Mouse (Mus musculus) ES-Bruce4 (cell line): ENCODE results near the gene Fam24a. TPM values are rescaled to one million over a fixed set of nuclear protein-coding genes. Genes with fewer than 3 reads are reported as not detected.

Source experiments
- H3K27ac ChIP-seq: 2 replicates; pipeline ENCODE4 v1.5.1; 2012; ENCODE audit warnings: low read length, inconsistent platforms; ENCODE audit not compliant: insufficient read depth
- H3K27me3 ChIP-seq: 2 replicates; pipeline ENCODE4 v1.6.1; 2012; ENCODE audit warnings: mild to moderate bottlenecking, low read length, inconsistent platforms; ENCODE audit not compliant: control insufficient read depth, poor library complexity, insufficient read depth, severe bottlenecking
- H3K36me3 ChIP-seq: 2 replicates; pipeline ENCODE4 v1.6.1; 2012; ENCODE audit warnings: inconsistent platforms, mild to moderate bottlenecking, low read length, moderate library complexity; ENCODE audit not compliant: control insufficient read depth, poor library complexity, insufficient read depth, severe bottlenecking
- H3K4me1 ChIP-seq: one replicate; pipeline ENCODE4 v1.8.1; 2011; ENCODE audit warnings: low read length; ENCODE audit not compliant: control insufficient read depth, insufficient read depth
- H3K4me3 ChIP-seq: 2 replicates; pipeline ENCODE4 v1.5.1; 2011; ENCODE audit warnings: low read depth, mild to moderate bottlenecking, low read length
- H3K9ac ChIP-seq: 2 replicates; pipeline ENCODE4 v1.6.1; 2012; ENCODE audit warnings: low read depth, mild to moderate bottlenecking, inconsistent platforms; ENCODE audit not compliant: poor library complexity, severe bottlenecking
- H3K9me3 ChIP-seq: replicated peaks from 2 replicates; pipeline ENCODE4 v1.6.1; 2012; ENCODE audit warnings: mild to moderate bottlenecking, low read length, inconsistent platforms; ENCODE audit not compliant: control insufficient read depth, poor library complexity, insufficient read depth, severe bottlenecking
- CTCF ChIP-seq: IDR thresholded peaks from one replicate; pipeline ENCODE4 v1.8.1; 2011; ENCODE audit warnings: low read depth, low read length
- EP300 ChIP-seq: IDR thresholded peaks from 2 replicates; pipeline ENCODE4 v1.6.1; 2011; ENCODE audit warnings: low read depth, low read length; ENCODE audit not compliant: insufficient read depth
- POLR2A ChIP-seq: IDR thresholded peaks from one replicate; pipeline ENCODE4 v1.8.1; 2011; ENCODE audit warnings: low read length; ENCODE audit not compliant: insufficient read depth
- polyA plus RNA-seq: library from polyadenylated mRNA; stranded (reverse); fragments of >200 nt; gene quantifications from 2 replicates; pipeline ENCODE4 v1.2.4, GENCODE M21; 2011; ENCODE audit warnings: low read depth; ENCODE audit not compliant: missing spikeins, insufficient read depth, insufficient read length

Gene Fam24a
- not detected in 2 replicates for polyA plus RNA-seq

DNA sequence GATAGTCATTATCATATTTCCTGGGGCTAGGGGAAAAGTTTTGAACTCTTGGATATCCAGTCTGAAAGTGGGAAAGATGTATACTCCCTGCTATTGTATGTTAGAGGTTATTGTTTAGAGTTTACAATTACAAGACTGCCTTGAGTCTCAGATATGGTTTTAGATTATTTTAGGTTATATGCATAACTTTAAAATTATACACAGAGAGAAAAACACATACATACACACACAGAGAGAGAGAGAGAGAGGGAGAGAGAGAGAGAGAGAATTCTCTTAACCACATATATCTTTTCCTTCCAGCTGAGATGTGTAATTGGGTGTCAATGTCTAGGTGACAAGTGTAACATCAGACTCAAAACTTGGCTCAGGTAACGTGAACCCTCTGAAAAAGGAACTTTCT lies at the start of gene Fam24a:
TSS of gene Fam24a (plus strand) at position 301 of the 400 bp plus-strand sequence.
- no peak within 1 kb of the TSS for H3K9ac ChIP-seq
- H3K27me3 ChIP-seq: no peaks in the 10 kb centered on the region
- TF ChIP-seq EP300 (no peak), CTCF (no peak), POLR2A (no peak)
- H3K36me3 ChIP-seq: no peaks in the 10 kb centered on the region
- H3K9me3 ChIP-seq: no peaks in the 10 kb centered on the region
- H3K4me3 ChIP-seq: no peak within 1 kb of the TSS
- no peak within 1 kb of the TSS for H3K27ac ChIP-seq
- no peaks in the 10 kb centered on the region for H3K4me1 ChIP-seq

- Histone ChIP-seq H3K36me3 (no peaks in the 10 kb centered on the region), H3K4me1 (no peaks in the 10 kb centered on the region), H3K9me3 (no peaks in the 10 kb centered on the region), H3K9ac (no peak overlapping the region), H3K27me3 (no peaks in the 10 kb centered on the region), H3K4me3 (no peak overlapping the region), H3K27ac (no peak overlapping the region)
- TF ChIP-seq CTCF (no peak), POLR2A (no peak), EP300 (no peak)
Measured at GRCm38 (mm10) chr7:131297151-131297550, 36.5 kb upstream of the Fam24a start.

GRCm38 (mm10) chr7:131303340-131303739 lies 30.3 kb upstream of the Fam24a start:
- Histone ChIP-seq H3K9me3 (no peaks in the 10 kb centered on the region), H3K27ac (no peak overlapping the region), H3K4me1 (no peaks in the 10 kb centered on the region), H3K4me3 (no peak overlapping the region), H3K27me3 (no peaks in the 10 kb centered on the region), H3K36me3 (no peaks in the 10 kb centered on the region), H3K9ac (no peak overlapping the region)
- TF ChIP-seq CTCF (no peak), EP300 (no peak), POLR2A (no peak)

GRCm38 (mm10) chr7:131306733-131307132 lies 26.9 kb upstream of the Fam24a start:
- Histone ChIP-seq H3K27ac (no peak overlapping the region), H3K4me1 (no peaks in the 10 kb centered on the region)

GRCm38 (mm10) chr7:131314493-131314892 lies 19.2 kb upstream of the Fam24a start:
- Histone ChIP-seq H3K36me3 (no peaks in the 10 kb centered on the region), H3K9me3 (no peaks in the 10 kb centered on the region), H3K27me3 (no peaks in the 10 kb centered on the region), H3K9ac (no peak overlapping the region), H3K4me3 (no peak overlapping the region), H3K4me1 (no peaks in the 10 kb centered on the region), H3K27ac (no peak overlapping the region)
- TF ChIP-seq CTCF: no peak

More at GRCm38 (mm10) chr7:131306733-131307132, 26.9 kb upstream of the Fam24a start:
- Histone ChIP-seq H3K27me3 (no peaks in the 10 kb centered on the region), H3K9ac (no peak overlapping the region), H3K9me3 (no peaks in the 10 kb centered on the region), H3K36me3 (no peaks in the 10 kb centered on the region), H3K4me3 (no peak overlapping the region)
- TF ChIP-seq POLR2A (no peak), CTCF (no peak)

DNA sequence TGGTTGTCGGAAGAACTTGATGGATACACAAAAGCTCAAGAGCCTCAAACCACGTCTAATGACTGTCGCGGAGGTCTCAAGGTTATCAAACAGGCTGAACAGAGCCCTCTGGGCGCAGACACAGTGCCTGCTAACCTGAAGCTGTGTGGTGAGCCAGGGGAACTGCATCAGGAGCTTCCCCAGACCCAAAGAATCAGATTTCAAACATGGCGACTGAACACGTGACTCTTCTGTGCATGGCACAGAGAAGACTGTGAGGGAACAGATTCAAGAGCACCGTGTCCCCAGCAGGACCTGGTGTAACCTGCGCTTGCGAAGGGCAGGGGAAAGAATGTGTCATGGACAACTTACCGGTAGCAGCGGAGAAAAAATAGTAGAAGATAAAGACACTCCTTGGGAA lies 16.1 kb upstream of the Fam24a start:
- H3K36me3 ChIP-seq: no peaks in the 10 kb centered on the region
- no peak overlapping the region for H3K27ac ChIP-seq
- no peaks in the 10 kb centered on the region for H3K9me3 ChIP-seq
- no peaks in the 10 kb centered on the region for H3K4me1 ChIP-seq
- no peaks in the 10 kb centered on the region for H3K27me3 ChIP-seq
- no peak overlapping the region for H3K4me3 ChIP-seq
- H3K9ac ChIP-seq: no peak overlapping the region
- TF ChIP-seq POLR2A (no peak), CTCF (no peak), EP300 (no peak)

GRCm38 (mm10) chr7:131318340-131318739 lies 15.3 kb upstream of the Fam24a start:
- Histone ChIP-seq H3K36me3 (no peaks in the 10 kb centered on the region), H3K27ac (no peak overlapping the region), H3K4me1 (no peaks in the 10 kb centered on the region), H3K9ac (no peak overlapping the region), H3K4me3 (no peak overlapping the region), H3K9me3 (no peaks in the 10 kb centered on the region), H3K27me3 (no peaks in the 10 kb centered on the region)
- no peak for TF ChIP-seq POLR2A
- TF ChIP-seq CTCF: no peak
- TF ChIP-seq EP300: no peak
